Mouse (Mus musculus) small intestine, adult 2 months (tissue): Measurements from ENCODE around the gene Tmcc2. TPM values are rescaled to one million over a fixed set of nuclear protein-coding genes. Genes with fewer than 3 reads are reported as not detected.

Source experiments
- H3K27ac ChIP-seq: fragments of 200-500 bp; 2 replicates; pipeline ENCODE4 v1.5.1; 2012; ENCODE audit warnings: low read depth, low read length, control low read depth, inconsistent platforms; ENCODE audit not compliant: insufficient read depth
- H3K27me3 ChIP-seq: fragments of 200-500 bp; 2 replicates; pipeline ENCODE4 v1.6.1; 2012; ENCODE audit warnings: mild to moderate bottlenecking, moderate library complexity, low read length, inconsistent platforms; ENCODE audit not compliant: control insufficient read depth, insufficient read depth
- H3K36me3 ChIP-seq: fragments of 200-500 bp; 2 replicates; pipeline ENCODE4 v1.6.1; 2012; ENCODE audit warnings: mild to moderate bottlenecking, low read length, control low read depth, inconsistent platforms; ENCODE audit not compliant: control insufficient read depth, insufficient read depth
- H3K4me1 ChIP-seq: fragments of 200-500 bp; 2 replicates; pipeline ENCODE4 v1.6.1; 2012; ENCODE audit warnings: low read length, inconsistent platforms, mixed read lengths; ENCODE audit not compliant: control insufficient read depth, insufficient read depth, insufficient read length
- H3K4me3 ChIP-seq: fragments of 200-500 bp; 2 replicates; pipeline ENCODE4 v1.5.1; 2012; ENCODE audit warnings: low read depth, mild to moderate bottlenecking, control low read depth, inconsistent platforms, low read length, moderate library complexity
- CTCF ChIP-seq: fragments of 200-500 bp; IDR thresholded peaks from 2 replicates; pipeline ENCODE4 v1.5.1; 2012; ENCODE audit warnings: low read depth, mild to moderate bottlenecking, control low read depth, inconsistent platforms, low read length, moderate library complexity, mixed read lengths; ENCODE audit not compliant: insufficient replicate concordance, insufficient read length; ENCODE audit errors: extremely low read depth
- POLR2A ChIP-seq: fragments of 200-500 bp; IDR thresholded peaks from 2 replicates; pipeline ENCODE4 v1.6.1; 2012; ENCODE audit warnings: low read depth, mild to moderate bottlenecking, control low read depth, inconsistent platforms, low read length, moderate library complexity
- WGBS: fragments of 180-500 bp; shearing (Covaris S2); methylation state at CpG from one replicate; pipeline ENCODE4 v1.1.7; 2018; 5-methylcytosine and 5-hydroxymethylcytosine counted together
- polyA plus RNA-seq: library from polyadenylated mRNA; depleted of rRNA; stranded (reverse); fragments of >200 nt; gene quantifications from 2 replicates; pipeline ENCODE4 v1.2.3, GENCODE M21; 2012

Gene Tmcc2
- polyA plus RNA-seq, 1 experiment = 3.8 TPM

GRCm38 (mm10) chr1:132346134-132346851 is 44.8 kb downstream of the Tmcc2 start:
- no peak overlapping the region for H3K27ac ChIP-seq
- 82% methylated on average over 12 of the region's 12 CpGs for WGBS
- H3K27me3 ChIP-seq = no peaks in the 10 kb centered on the region
- no peaks in the 10 kb centered on the region for H3K36me3 ChIP-seq
- TF ChIP-seq POLR2A = no peak
- TF ChIP-seq CTCF = no peak
- no peak overlapping the region for H3K4me3 ChIP-seq
- H3K4me1 ChIP-seq = peaks cover 17% of the 10 kb centered on the region

- WGBS = 88% methylated on average over 4 of the region's 4 CpGs
- no peak overlapping the region for H3K27ac ChIP-seq
- H3K4me1 ChIP-seq = peaks cover 17% of the 10 kb centered on the region
- TF ChIP-seq CTCF (no peak), POLR2A (no peak)
- H3K36me3 ChIP-seq = no peaks in the 10 kb centered on the region
- no peak overlapping the region for H3K4me3 ChIP-seq
- no peaks in the 10 kb centered on the region for H3K27me3 ChIP-seq
These were observed 45.6 kb downstream of the Tmcc2 start for GRCm38 (mm10) chr1:132345514-132345913.

- Histone ChIP-seq H3K27ac (no peak overlapping the region), H3K27me3 (no peaks in the 10 kb centered on the region), H3K4me3 (no peak overlapping the region), H3K36me3 (no peaks in the 10 kb centered on the region), H3K4me1 (peaks cover 20% of the 10 kb centered on the region)
- 93% methylated on average over 1 of the region's 1 CpGs for WGBS
- TF ChIP-seq POLR2A = no peak
- TF ChIP-seq CTCF = no peak
These were observed 47.4 kb downstream of the Tmcc2 start for GRCm38 (mm10) chr1:132343656-132344055.

- 84% methylated on average over 2 of the region's 2 CpGs for WGBS
- Histone ChIP-seq H3K27me3 (no peaks in the 10 kb centered on the region), H3K4me1 (peaks cover 25% of the 10 kb centered on the region), H3K27ac (0 out of 2 replicates have a peak overlapping the region, but pooled peaks have one; percentile 9), H3K36me3 (no peaks in the 10 kb centered on the region), H3K4me3 (no peak overlapping the region)
- TF ChIP-seq CTCF (no peak), POLR2A (no peak)
These were observed 47.9 kb downstream of the Tmcc2 start for GRCm38 (mm10) chr1:132343191-132343590.

- WGBS = 58% methylated on average over 3 of the region's 3 CpGs
- H3K4me1 ChIP-seq = peaks cover 25% of the 10 kb centered on the region
- no peaks in the 10 kb centered on the region for H3K27me3 ChIP-seq
- TF ChIP-seq POLR2A (no peak), CTCF (no peak)
- no peak overlapping the region for H3K4me3 ChIP-seq
- no peak overlapping the region for H3K27ac ChIP-seq
- H3K36me3 ChIP-seq = no peaks in the 10 kb centered on the region
These were observed 48.6 kb downstream of the Tmcc2 start for GRCm38 (mm10) chr1:132342518-132342917.

GRCm38 (mm10) chr1:132341731-132342501 is 49.2 kb downstream of the Tmcc2 start:
- 25% methylated on average over 5 of the region's 5 CpGs for WGBS
- Histone ChIP-seq H3K36me3 (no peaks in the 10 kb centered on the region), H3K27me3 (no peaks in the 10 kb centered on the region), H3K4me3 (no peak overlapping the region), H3K4me1 (peaks cover 25% of the 10 kb centered on the region), H3K27ac (peak overlapping the region; percentile 58)
- TF ChIP-seq CTCF (no peak), POLR2A (no peak)

GRCm38 (mm10) chr1:132338027-132338660 is 52.9 kb downstream of the Tmcc2 start:
- peaks cover 41% of the 10 kb centered on the region for H3K4me1 ChIP-seq
- no peaks in the 10 kb centered on the region for H3K27me3 ChIP-seq
- TF ChIP-seq POLR2A (no peak), CTCF (no peak)
- peaks cover 6% of the 10 kb centered on the region for H3K36me3 ChIP-seq
- H3K4me3 ChIP-seq = no peak overlapping the region
- H3K27ac ChIP-seq = peak overlapping the region; percentile 66; the same call in 1 of the 2 replicates
- 18% methylated on average over 8 of the region's 8 CpGs for WGBS
